Mouse (Mus musculus): ENCODE measurements around the gene Abhd16b. TPM values are rescaled to one million over a fixed set of nuclear protein-coding genes. Genes with fewer than 3 reads are reported as not detected.
A peak's percentile ranks its signal among the peaks of the same experiment; 100 is the strongest.

Abhd16b gene
- total and polyA plus RNA-seq, 3 experiments, result 0.08 TPM; not detected in 2

GRCm38 (mm10) chr2:181457831-181458230 lies 35.2 kb upstream of the Abhd16b start:
- no peaks in the 10 kb centered on the region for H3K79me2 ChIP-seq (ENCODE audit: control insufficient read depth, insufficient read depth, low read length, poor library complexity)
- H3K9me3 ChIP-seq (replicated peaks; ENCODE audit: insufficient read depth, low read length), result no peaks in the 10 kb centered on the region
- no peak overlapping the region for H3K4me3 ChIP-seq (ENCODE audit: control insufficient read depth in 1 of 2, insufficient read depth in 1 of 2, low read depth in 2 of 2, low read length in 2 of 2)
- no peak overlapping the region for H3K9ac ChIP-seq (ENCODE audit: control insufficient read depth, low read depth, low read length, poor library complexity, severe bottlenecking)
- H3K27me3 ChIP-seq (ENCODE audit: control insufficient read depth in 1 of 2, insufficient read depth in 2 of 2, low read length in 2 of 2), result peaks cover 11 to 24% of the 10 kb centered on the region in 2 experiments
- H3K36me3 ChIP-seq (ENCODE audit: control insufficient read depth in 1 of 2, insufficient read depth in 2 of 2, low read length in 2 of 2), result no peaks in the 10 kb centered on the region
- no peak overlapping the region for H3K27ac ChIP-seq (ENCODE audit: control insufficient read depth, low read depth, low read length)
- H3K4me1 ChIP-seq (ENCODE audit: control insufficient read depth in 1 of 2, insufficient read depth in 2 of 2, low read length in 2 of 2), result no peaks in the 10 kb centered on the region
- no peak for DNase-seq (ENCODE audit: low read depth, low spot score)
- TF ChIP-seq HCFC1 (IDR thresholded peaks at IDR 0.05; ENCODE audit: low read depth, low read length), result no peak
- TF ChIP-seq USF1 (IDR thresholded peaks at IDR 0.05; ENCODE audit: low read depth, low read length), result no peak
- no peak for TF ChIP-seq MEF2A (IDR thresholded peaks at IDR 0.05; ENCODE audit: extremely low read depth, insufficient replicate concordance, low read depth, low read length, poor library complexity, severe bottlenecking)
- no peak for TF ChIP-seq GABPA (IDR thresholded peaks at IDR 0.05; ENCODE audit: low read depth, low read length)
- TF ChIP-seq UBTF (IDR thresholded peaks at IDR 0.05; ENCODE audit: borderline replicate concordance, insufficient read depth, low read depth, low read length), result no peak
- no peak for TF ChIP-seq ETS1 (IDR thresholded peaks at IDR 0.05; ENCODE audit: low read depth, low read length)
- no peak for TF ChIP-seq MAX (IDR thresholded peaks at IDR 0.05; ENCODE audit: low read length)
- TF ChIP-seq MYC (IDR thresholded peaks at IDR 0.05; ENCODE audit: low read depth, low read length), result no peak
- no peak for TF ChIP-seq USF2 (IDR thresholded peaks at IDR 0.05; ENCODE audit: borderline replicate concordance in 1 of 2, insufficient read depth in 1 of 2, low read depth in 1 of 2, low read length in 2 of 2)
- TF ChIP-seq BHLHE40 (IDR thresholded peaks at IDR 0.05; ENCODE audit: borderline replicate concordance, low read depth, low read length), result no peak
- TF ChIP-seq TCF12 (IDR thresholded peaks at IDR 0.05; ENCODE audit: low read depth, low read length), result no peak
- no peak for TF ChIP-seq E2F4 (IDR thresholded peaks at IDR 0.05; ENCODE audit: borderline replicate concordance, low read depth, low read length)
- no peak for TF ChIP-seq POLR2A (IDR thresholded peaks at IDR 0.05; ENCODE audit: control insufficient read depth in 1 of 2, insufficient read depth in 1 of 2, low read depth in 1 of 2, low read length in 2 of 2, poor library complexity in 1 of 2)
- no peak for TF ChIP-seq NELFE (IDR thresholded peaks at IDR 0.05; ENCODE audit: low read depth, low read length)
- TF ChIP-seq JUND (IDR thresholded peaks at IDR 0.05; ENCODE audit: low read depth, low read length), result no peak
- TF ChIP-seq RCOR1 (IDR thresholded peaks at IDR 0.05; ENCODE audit: low read depth, low read length), result no peak
- TF ChIP-seq TBP (IDR thresholded peaks at IDR 0.05; ENCODE audit: low read depth, low read length), result no peak

GRCm38 (mm10) chr2:181458411-181459152 lies 34.4 kb upstream of the Abhd16b start:
- DNase-seq (ENCODE audit: low read depth, low spot score), result no peak
- H3K79me2 ChIP-seq (ENCODE audit: control insufficient read depth, insufficient read depth, low read length, poor library complexity), result no peaks in the 10 kb centered on the region
- H3K27ac ChIP-seq (ENCODE audit: control insufficient read depth, low read depth, low read length), result no peak overlapping the region
- H3K27me3 ChIP-seq (ENCODE audit: control insufficient read depth in 1 of 2, insufficient read depth in 2 of 2, low read length in 2 of 2), result peaks cover 12 to 26% of the 10 kb centered on the region in 2 experiments
- no peaks in the 10 kb centered on the region for H3K36me3 ChIP-seq (ENCODE audit: control insufficient read depth in 1 of 2, insufficient read depth in 2 of 2, low read length in 2 of 2)
- TF ChIP-seq MYC (IDR thresholded peaks at IDR 0.05; ENCODE audit: low read depth, low read length) (no peak), CTCF (IDR thresholded peaks at IDR 0.05 in 2 of 3, conservative IDR thresholded peaks at IDR 0.05 in 1 of 3; ENCODE audit: control insufficient read depth in 1 of 3, insufficient read depth in 1 of 3, low read depth in 2 of 3, low read length in 3 of 3, poor library complexity in 1 of 3, severe bottlenecking in 1 of 3) (peak in 1 of 3 experiments; percentile 28; a peak in 1 of 6 replicates)
- H3K4me3 ChIP-seq (ENCODE audit: control insufficient read depth in 1 of 2, insufficient read depth in 1 of 2, low read depth in 2 of 2, low read length in 2 of 2), result peak overlapping the region; percentile 60 to 64
- H3K4me1 ChIP-seq (ENCODE audit: control insufficient read depth in 1 of 2, insufficient read depth in 2 of 2, low read length in 2 of 2), result no peaks in the 10 kb centered on the region
- H3K9me3 ChIP-seq (replicated peaks; ENCODE audit: insufficient read depth, low read length), result no peaks in the 10 kb centered on the region
- H3K9ac ChIP-seq (ENCODE audit: control insufficient read depth, low read depth, low read length, poor library complexity, severe bottlenecking), result peak overlapping the region; percentile 61

Measured in MEL (cell line).